Comparison of ENCODE assay signal across 8 mouse cellular contexts in the genomic region with DNA sequence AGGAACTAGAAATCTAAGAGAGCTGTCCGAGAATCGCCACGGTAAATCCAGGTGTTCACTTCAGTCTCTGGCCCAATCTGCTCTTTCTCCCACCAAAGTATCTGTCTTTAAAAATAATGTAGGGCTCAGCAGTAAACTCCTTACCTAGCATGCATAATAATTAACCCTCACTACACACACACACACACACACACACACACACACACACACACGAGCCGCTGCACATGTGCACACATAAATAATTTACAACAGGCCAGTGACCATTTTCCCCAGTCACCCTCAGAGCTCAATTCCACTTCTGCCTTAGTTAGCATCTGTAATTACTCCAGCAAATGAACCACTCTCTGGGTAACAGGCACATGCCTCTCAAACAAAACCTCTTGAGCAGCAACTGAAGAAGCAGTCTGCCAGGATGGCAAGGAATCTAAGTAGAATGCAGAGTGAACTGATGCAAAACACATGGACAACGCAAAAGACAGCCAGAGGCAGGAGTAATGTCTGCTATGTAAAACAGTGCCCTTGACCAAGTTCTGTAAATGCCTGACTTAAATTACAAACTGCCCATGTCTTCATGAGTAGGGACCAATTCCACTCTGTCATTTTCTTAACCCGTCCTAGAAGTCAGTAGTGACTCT. TPM values are rescaled to one million over a fixed set of nuclear protein-coding genes. Genes with fewer than 3 reads are reported as not detected.
A peak's percentile ranks its signal among the peaks of the same experiment; 100 is the strongest.
DNase-seq lines count a peak whose midpoint lies in the region; ATAC-seq and TF ChIP-seq lines count a peak whose summit lies in the region.

No protein-coding gene starts in this region.

- peak overlapping the region; percentile 75 for H3K4me3 ChIP-seq in heart, embryonic 12.5 days
- H3K4me3 ChIP-seq in embryonic facial prominence, embryonic 10.5 days = peak overlapping the region; percentile 87
- H3K4me3 ChIP-seq in kidney, adult 2 months (ENCODE audit: insufficient read depth, low read depth, low read length) = peak overlapping the region; percentile 89
- H3K4me3 ChIP-seq in midbrain, embryonic 14.5 days (replicated peaks; ENCODE audit: low read depth, low read length) = peak overlapping the region; percentile 50

- ATAC-seq in heart, embryonic 12.5 days (ENCODE audit: insufficient number of reproducible peaks, low FRiP score) = no peak
- ATAC-seq in midbrain, embryonic 14.5 days (ENCODE audit: low FRiP score, low TSS enrichment) = no peak
- no peak for ATAC-seq in activated CD4-positive, CD25-positive, alpha-beta regulatory T cell, adult 4 months

- TF ChIP-seq POLR2A in kidney, adult 2 months (IDR thresholded peaks at IDR 0.05; ENCODE audit: low read depth, low read length) = no peak

- no peak for DNase-seq in heart, adult 9 months (ENCODE audit: low spot score in 2 of 2)
- no peak for DNase-seq in embryonic facial prominence, embryonic 10.5 days (ENCODE audit: low spot score)
- DNase-seq in kidney, adult 2 months = peak; percentile 62
- no peak for DNase-seq in midbrain, embryonic 14.5 days
- no peak for DNase-seq in layer of hippocampus, adult 9-11 months
- no peak for DNase-seq in embryo, embryonic 10.5 days (ENCODE audit: low spot score)

- 0 out of 2 replicates have a peak overlapping the region, but pooled peaks have one; percentile 89 for H3K27ac ChIP-seq in heart, embryonic 12.5 days (ENCODE audit: poor library complexity, severe bottlenecking)
- H3K27ac ChIP-seq in embryonic facial prominence, embryonic 10.5 days (replicated peaks) = peak overlapping the region; percentile 92
- H3K27ac ChIP-seq in kidney, adult 2 months (ENCODE audit: insufficient read depth, low read depth, low read length) = peak overlapping the region; percentile 52; the same call in 1 of the 2 replicates
- no peak overlapping the region for H3K27ac ChIP-seq in midbrain, embryonic 14.5 days (replicated peaks; ENCODE audit: low read depth, low read length)

- WGBS in heart, embryonic 12.5 days = 79% methylated on average over 7 of the region's 7 CpGs
- 78% methylated on average over 7 of the region's 7 CpGs for WGBS in embryonic facial prominence, embryonic 10.5 days
- whole genome bisulfite sequencing in kidney, adult 2 months = 31% methylated on average over 7 of the region's 7 CpGs
- WGBS in midbrain, embryonic 14.5 days = 82% methylated on average over 7 of the region's 7 CpGs

- TF ChIP-seq CTCF in kidney, adult 2 months (conservative IDR thresholded peaks at IDR 0.05; ENCODE audit: insufficient read depth, insufficient read length, low read depth, low read length) = no peak

- peaks cover 14% of the 10 kb centered on the region for H3K4me1 ChIP-seq in heart, embryonic 12.5 days (replicated peaks)
- H3K4me1 ChIP-seq in embryonic facial prominence, embryonic 10.5 days = peaks cover 18% of the 10 kb centered on the region
- peaks cover 10% of the 10 kb centered on the region for H3K4me1 ChIP-seq in kidney, adult 2 months (ENCODE audit: control insufficient read depth, insufficient read depth, low read length)
- H3K4me1 ChIP-seq in midbrain, embryonic 14.5 days (ENCODE audit: control insufficient read depth, insufficient read depth, low read length) = peaks cover 8% of the 10 kb centered on the region

- H3K9me3 ChIP-seq in heart, embryonic 12.5 days (replicated peaks) = 0 out of 2 replicates have a peak, but pooled peaks cover 3% of the 10 kb centered on the region
- H3K9me3 ChIP-seq in embryonic facial prominence, embryonic 10.5 days = no peaks in the 10 kb centered on the region
- H3K9me3 ChIP-seq in midbrain, embryonic 14.5 days (ENCODE audit: control insufficient read depth, low read length) = no peaks in the 10 kb centered on the region

- H3K4me2 ChIP-seq in heart, embryonic 12.5 days = peak overlapping the region; percentile 76
- H3K4me2 ChIP-seq in midbrain, embryonic 14.5 days (ENCODE audit: low read length) = peak overlapping the region; percentile 66

- no peaks in the 10 kb centered on the region for H3K27me3 ChIP-seq in heart, embryonic 12.5 days (replicated peaks)
- H3K27me3 ChIP-seq in embryonic facial prominence, embryonic 10.5 days (replicated peaks; ENCODE audit: low read depth, poor library complexity, severe bottlenecking) = no peaks in the 10 kb centered on the region
- H3K27me3 ChIP-seq in kidney, adult 2 months (replicated peaks; ENCODE audit: control insufficient read depth, insufficient read depth, low read length) = no peaks in the 10 kb centered on the region
- H3K27me3 ChIP-seq in midbrain, embryonic 14.5 days (ENCODE audit: control insufficient read depth, insufficient read depth, low read length) = no peaks in the 10 kb centered on the region

- peaks cover 21% of the 10 kb centered on the region for H3K36me3 ChIP-seq in heart, embryonic 12.5 days
- H3K36me3 ChIP-seq in embryonic facial prominence, embryonic 10.5 days (replicated peaks) = peaks cover 20% of the 10 kb centered on the region
- H3K36me3 ChIP-seq in kidney, adult 2 months (ENCODE audit: control insufficient read depth, insufficient read depth, low read length) = no peaks in the 10 kb centered on the region
- no peaks in the 10 kb centered on the region for H3K36me3 ChIP-seq in midbrain, embryonic 14.5 days (ENCODE audit: control insufficient read depth, insufficient read depth, low read length)

- H3K9ac ChIP-seq in heart, embryonic 12.5 days = peak overlapping the region; percentile 70
- H3K9ac ChIP-seq in midbrain, embryonic 14.5 days (replicated peaks; ENCODE audit: low read length) = no peak overlapping the region

RNA-seq across cellular contexts. Expression of a gene that starts 1.3 kb away (rescaled TPM):
- 96.6 and 110 TPM in 2 replicates for polyA plus RNA-seq in heart, embryonic 12.5 days (2016; fragmentation: Nextera tagmentation; extraction: Ambion mirVana)
- 74.2 and 82.8 TPM in 2 replicates for polyA plus RNA-seq in embryonic facial prominence, embryonic 10.5 days (2016; fragmentation: Nextera tagmentation; extraction: Ambion mirVana)
- 64.1 and 74.9 TPM in 2 replicates for polyA plus RNA-seq in kidney, adult 2 months (2012; rRNA removed)
- 45.0 and 58.6 TPM in 2 replicates for polyA plus RNA-seq in midbrain, embryonic 14.5 days (2014; fragmentation: Nextera tagmentation; extraction: Ambion mirVana)
- 10 to 100 TPM; 23.1 to 34.2 TPM for polyA plus RNA-seq in activated CD4-positive, CD25-positive, alpha-beta regulatory T cell, adult 4 months (2017; shearing (Covaris generic))

RNA-seq across cellular contexts. Expression of a gene that starts 11.7 kb away (rescaled TPM):
- polyA plus RNA-seq in heart, embryonic 12.5 days (2016; fragmentation: Nextera tagmentation; extraction: Ambion mirVana) = not detected in 2 replicates
- polyA plus RNA-seq in embryonic facial prominence, embryonic 10.5 days (2016; fragmentation: Nextera tagmentation; extraction: Ambion mirVana) = 0.12 TPM in 1 of 2 replicates, not detected in the other
- polyA plus RNA-seq in kidney, adult 2 months (2012; rRNA removed) = not detected in 2 replicates
- not detected in 2 replicates for polyA plus RNA-seq in midbrain, embryonic 14.5 days (2014; fragmentation: Nextera tagmentation; extraction: Ambion mirVana)
- polyA plus RNA-seq in activated CD4-positive, CD25-positive, alpha-beta regulatory T cell, adult 4 months (2017; shearing (Covaris generic)) = not detected

RNA-seq across cellular contexts. Expression of a gene that starts 16.3 kb away (rescaled TPM):
- 0.36 and 0.42 TPM in 2 replicates for polyA plus RNA-seq in heart, embryonic 12.5 days (2016; fragmentation: Nextera tagmentation; extraction: Ambion mirVana)
- polyA plus RNA-seq in embryonic facial prominence, embryonic 10.5 days (2016; fragmentation: Nextera tagmentation; extraction: Ambion mirVana) = 0.52 and 0.91 TPM in 2 replicates
- 0.29 and 0.41 TPM in 2 replicates for polyA plus RNA-seq in kidney, adult 2 months (2012; rRNA removed)
- polyA plus RNA-seq in midbrain, embryonic 14.5 days (2014; fragmentation: Nextera tagmentation; extraction: Ambion mirVana) = 0.36 and 0.70 TPM in 2 replicates
- polyA plus RNA-seq in activated CD4-positive, CD25-positive, alpha-beta regulatory T cell, adult 4 months (2017; shearing (Covaris generic)) = not detected

RNA-seq across cellular contexts. Expression of a gene that starts 27.4 kb away (rescaled TPM):
- 10.7 and 13.0 TPM in 2 replicates for polyA plus RNA-seq in heart, embryonic 12.5 days (2016; fragmentation: Nextera tagmentation; extraction: Ambion mirVana)
- 29.8 and 31.4 TPM in 2 replicates for polyA plus RNA-seq in embryonic facial prominence, embryonic 10.5 days (2016; fragmentation: Nextera tagmentation; extraction: Ambion mirVana)
- 6.6 and 6.9 TPM in 2 replicates for polyA plus RNA-seq in kidney, adult 2 months (2012; rRNA removed)
- 10.6 and 12.8 TPM in 2 replicates for polyA plus RNA-seq in midbrain, embryonic 14.5 days (2014; fragmentation: Nextera tagmentation; extraction: Ambion mirVana)
- polyA plus RNA-seq in activated CD4-positive, CD25-positive, alpha-beta regulatory T cell, adult 4 months (2017; shearing (Covaris generic)) = 10 to 100 TPM; 44.8 to 51.3 TPM
